Mouse (Mus musculus) brown adipose tissue, adult 24 weeks (tissue): ENCODE results near the gene Pkd2. TPM values are rescaled to one million over a fixed set of nuclear protein-coding genes. Genes with fewer than 3 reads are reported as not detected.

Source experiments
- H3K27ac ChIP-seq: fragments of 200-500 bp; replicated peaks from 2 replicates; pipeline ENCODE4 v1.5.1; 2012; ENCODE audit warnings: low read depth, mild to moderate bottlenecking, low read length
- H3K4me1 ChIP-seq: fragments of 200-500 bp; 2 replicates; pipeline ENCODE4 v1.6.1; 2012; ENCODE audit warnings: low read length, mixed read lengths; ENCODE audit not compliant: control insufficient read depth, insufficient read depth, insufficient read length
- H3K4me3 ChIP-seq: fragments of 200-500 bp; 2 replicates; pipeline ENCODE4 v1.5.1; 2012; ENCODE audit warnings: low read depth, mild to moderate bottlenecking, low read length, moderate library complexity; ENCODE audit not compliant: insufficient read depth
- polyA plus RNA-seq: library from polyadenylated mRNA; stranded (reverse); fragments of >200 nt; gene quantifications from 2 replicates; pipeline ENCODE4 v1.2.4, GENCODE M21; 2012; ENCODE audit not compliant: missing spikeins, insufficient read depth, insufficient read length

The Pkd2 gene
- polyA plus RNA-seq, 1 experiment, result 11.5 TPM

DNA sequence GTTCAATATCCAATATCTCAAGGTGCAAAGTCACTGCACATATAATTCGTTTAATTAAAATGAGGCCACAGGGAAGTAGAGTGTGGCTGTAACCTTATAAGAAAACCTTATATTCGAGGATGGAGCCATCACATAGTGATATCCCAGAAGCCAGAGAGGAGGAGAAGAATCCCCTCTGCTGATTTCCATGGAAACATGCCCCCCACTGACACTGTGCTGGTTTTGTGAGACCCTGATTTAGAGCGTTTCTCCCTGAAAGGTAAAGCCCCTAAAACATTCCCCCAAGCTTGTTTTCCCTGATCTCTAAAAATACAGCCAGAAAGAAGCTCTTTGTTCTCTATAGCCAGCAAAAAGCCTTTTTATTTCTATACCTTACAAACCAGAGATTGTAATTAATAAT lies 9.8 kb upstream of the Pkd2 start:
- no peak overlapping the region for H3K27ac ChIP-seq

DNA sequence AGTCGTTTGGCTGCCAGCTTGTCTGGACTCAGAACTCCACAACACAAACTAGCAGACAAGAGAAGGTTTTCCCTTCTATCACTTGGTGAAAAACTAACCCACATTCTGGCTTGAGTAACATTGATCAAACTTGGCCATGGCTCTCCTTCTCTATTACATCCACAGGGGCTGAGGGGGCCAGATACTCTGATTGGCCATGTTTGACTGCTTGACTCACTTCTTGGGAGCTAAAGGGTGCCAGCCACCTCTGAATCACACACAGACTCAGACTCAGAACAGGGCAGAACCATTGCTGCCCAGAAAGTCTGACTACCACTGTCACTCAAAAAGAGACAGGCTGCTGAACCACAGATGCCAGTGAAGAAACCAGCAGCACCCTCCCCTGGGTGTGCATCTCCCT lies 6.2 kb upstream of the Pkd2 start:
- Histone ChIP-seq H3K4me3 (no peak overlapping the region), H3K27ac (no peak overlapping the region), H3K4me1 (no peaks in the 10 kb centered on the region)

More for the DNA sequence above, 9.8 kb upstream of the Pkd2 start:
- no peak overlapping the region for H3K4me3 ChIP-seq
- H3K4me1 ChIP-seq, result no peaks in the 10 kb centered on the region

DNA sequence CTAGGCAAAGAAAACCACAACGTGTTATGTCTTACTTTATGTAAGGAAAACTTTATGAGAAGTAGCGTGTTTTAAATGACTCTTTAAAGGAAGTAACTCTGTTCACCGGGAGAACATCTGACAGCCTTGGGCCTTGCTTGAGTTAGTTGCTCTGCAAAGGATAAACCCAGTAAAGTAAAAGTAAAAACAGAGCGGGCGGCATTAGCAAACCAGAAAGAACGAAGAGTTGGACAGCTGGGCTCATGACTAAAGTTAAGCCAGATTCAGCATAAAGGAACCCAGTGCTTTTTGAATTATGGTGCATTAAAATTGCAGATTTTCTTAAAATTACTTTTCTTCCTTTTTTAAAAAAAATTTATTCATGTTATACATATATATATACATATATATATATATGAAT lies 4.7 kb upstream of the Pkd2 start:
- H3K4me3 ChIP-seq, result no peak overlapping the region
- peaks cover 4% of the 10 kb centered on the region; the same call in 1 of the 2 replicates for H3K4me1 ChIP-seq
- no peak overlapping the region for H3K27ac ChIP-seq

DNA sequence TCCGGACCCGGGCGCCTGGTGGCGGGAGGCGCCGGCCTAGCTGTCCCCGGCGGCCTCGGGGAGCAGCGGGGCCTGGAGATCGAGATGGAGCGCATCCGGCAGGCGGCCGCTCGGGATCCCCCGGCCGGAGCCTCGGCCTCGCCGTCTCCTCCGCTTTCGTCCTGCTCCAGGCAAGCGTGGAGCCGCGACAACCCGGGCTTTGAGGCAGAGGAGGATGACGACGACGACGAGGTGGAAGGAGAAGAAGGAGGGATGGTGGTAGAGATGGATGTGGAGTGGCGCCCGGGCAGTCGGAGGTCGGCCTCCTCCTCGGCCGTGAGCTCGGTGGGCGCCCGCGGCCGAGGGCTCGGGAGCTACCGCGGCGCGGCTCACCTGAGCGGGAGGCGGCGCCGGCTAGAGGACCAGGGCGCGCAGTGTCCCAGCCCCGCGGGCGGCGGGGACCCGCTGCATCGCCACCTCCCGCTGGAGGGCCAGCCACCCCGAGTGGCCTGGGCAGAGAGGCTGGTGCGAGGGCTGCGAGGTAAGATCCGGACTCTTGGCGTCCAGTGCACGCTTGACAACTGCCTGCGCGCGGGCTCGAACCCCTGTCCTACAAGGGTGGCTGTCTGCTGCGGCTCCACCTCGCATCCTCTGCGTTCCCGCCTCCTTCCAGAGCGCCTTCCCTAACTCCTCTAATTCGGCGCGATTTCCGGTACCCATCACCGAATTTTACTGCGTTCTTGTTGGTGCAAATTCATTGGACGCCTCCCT lies 631 bp downstream of the Pkd2 start:
- H3K4me3 ChIP-seq, result peak overlapping the region; percentile 97
- H3K4me1 ChIP-seq, result peaks cover 7% of the 10 kb centered on the region; the same call in 1 of the 2 replicates
- H3K27ac ChIP-seq, result peak overlapping the region; percentile 81

DNA sequence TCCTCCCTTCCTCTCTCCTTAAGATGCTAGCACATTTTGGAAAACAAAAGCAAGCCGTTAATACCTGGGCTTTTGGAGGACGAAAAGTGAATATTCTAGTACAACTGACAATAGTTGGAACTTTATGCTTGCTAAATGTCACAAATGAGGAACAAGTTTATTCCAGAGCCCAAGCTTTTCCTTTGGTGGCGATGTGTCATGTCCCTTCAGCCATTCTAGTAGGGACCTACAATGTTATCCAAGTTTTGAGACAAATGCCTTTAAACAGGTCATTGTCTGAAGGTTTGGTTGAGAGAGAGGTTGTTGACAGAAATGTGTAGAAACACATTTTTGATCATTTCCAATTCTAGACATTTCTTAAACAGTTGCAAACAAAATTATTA lies 1.2 kb downstream of the Pkd2 start:
- peaks cover 7% of the 10 kb centered on the region; the same call in 1 of the 2 replicates for H3K4me1 ChIP-seq
- peak overlapping the region; percentile 81 for H3K27ac ChIP-seq
- peak overlapping the region; percentile 97 for H3K4me3 ChIP-seq

DNA sequence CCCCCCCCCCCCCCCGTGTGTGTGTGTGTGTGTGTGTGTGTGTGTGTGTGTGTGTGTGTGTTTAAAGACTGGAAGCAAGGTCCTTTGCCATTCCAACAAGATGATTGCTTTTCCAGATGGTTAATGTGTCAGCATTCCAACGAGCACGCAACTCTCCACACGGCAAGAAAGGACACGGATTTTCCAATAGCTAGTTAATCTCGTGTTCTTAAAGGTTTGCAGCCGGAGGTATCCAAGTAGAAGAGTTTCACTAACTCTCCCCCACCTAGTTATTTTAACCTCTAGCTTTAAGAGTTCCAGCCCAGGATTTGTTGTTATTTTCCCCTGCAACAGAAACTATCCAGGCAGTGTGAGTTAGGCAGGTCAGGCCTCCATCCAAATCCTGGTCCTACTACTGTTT lies 1.6 kb downstream of the Pkd2 start:
- peaks cover 7% of the 10 kb centered on the region; the same call in 1 of the 2 replicates for H3K4me1 ChIP-seq
- H3K27ac ChIP-seq, result no peak overlapping the region
- peak overlapping the region; percentile 28 for H3K4me3 ChIP-seq

DNA sequence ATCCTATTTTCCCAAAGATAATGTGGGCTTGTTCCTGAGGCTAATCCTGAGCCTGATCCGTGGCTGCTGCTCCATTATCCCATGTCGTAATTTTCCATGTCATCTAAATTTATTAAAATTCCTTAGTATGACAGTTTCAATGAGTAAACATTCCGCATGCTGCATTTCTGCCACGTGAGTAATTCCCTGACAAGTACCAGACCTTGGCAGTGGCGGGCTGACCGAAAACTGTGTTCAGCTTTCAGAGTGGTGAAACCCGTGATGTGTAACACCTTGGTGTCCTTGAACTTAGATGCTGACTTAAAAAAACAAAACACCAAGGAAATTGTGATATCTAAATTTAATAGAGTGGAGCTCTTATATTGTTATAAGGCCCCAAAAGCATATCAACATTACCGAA lies 6.0 kb downstream of the Pkd2 start:
- Histone ChIP-seq H3K4me3 (no peak overlapping the region), H3K4me1 (peaks cover 2% of the 10 kb centered on the region; the same call in 1 of the 2 replicates), H3K27ac (0 out of 2 replicates have a peak overlapping the region, but pooled peaks have one; percentile 15)

DNA sequence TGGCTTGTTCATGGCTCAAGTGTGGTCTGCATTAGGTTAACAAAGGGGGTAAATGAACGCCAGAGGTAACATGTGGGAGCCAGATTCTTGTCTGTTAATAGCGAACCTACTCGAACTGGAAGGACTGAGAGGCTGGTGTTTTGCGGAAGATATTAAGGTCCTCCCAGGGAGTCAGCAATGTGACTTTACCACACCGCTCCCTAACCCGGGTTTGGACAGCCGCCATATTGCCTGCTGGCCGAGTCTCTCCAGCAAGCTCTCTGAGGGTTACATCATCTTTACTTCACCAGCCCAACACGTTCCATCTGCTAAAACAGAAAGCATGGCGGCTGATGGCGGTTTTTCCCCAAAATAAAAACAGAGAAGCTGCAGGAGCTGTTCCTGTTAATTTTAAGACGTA lies 6.5 kb downstream of the Pkd2 start:
- H3K4me3 ChIP-seq, result no peak overlapping the region
- 0 out of 2 replicates have a peak overlapping the region, but pooled peaks have one; percentile 15 for H3K27ac ChIP-seq
- H3K4me1 ChIP-seq, result peaks cover 2% of the 10 kb centered on the region; the same call in 1 of the 2 replicates

DNA sequence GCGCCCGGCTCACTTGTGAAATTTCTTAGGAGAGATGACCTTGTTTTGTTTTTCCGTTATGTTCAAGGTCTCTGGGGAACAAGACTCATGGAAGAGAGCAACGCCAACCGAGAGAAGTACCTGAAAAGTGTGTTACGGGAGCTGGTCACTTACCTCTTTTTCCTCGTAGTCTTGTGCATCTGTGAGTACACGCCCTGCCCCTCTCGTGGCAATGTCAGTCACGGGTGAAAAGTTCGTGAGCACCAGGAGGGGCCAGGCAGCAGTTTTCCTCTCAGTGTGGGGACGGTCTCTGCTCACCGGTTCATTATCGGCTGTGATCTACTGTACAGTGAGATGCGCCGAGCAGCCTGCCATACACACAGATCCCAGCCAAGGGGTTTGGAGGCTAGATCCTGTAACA lies 7.6 kb downstream of the Pkd2 start:
- Histone ChIP-seq H3K4me1 (peaks cover 2% of the 10 kb centered on the region; the same call in 1 of the 2 replicates), H3K27ac (no peak overlapping the region), H3K4me3 (no peak overlapping the region)

DNA sequence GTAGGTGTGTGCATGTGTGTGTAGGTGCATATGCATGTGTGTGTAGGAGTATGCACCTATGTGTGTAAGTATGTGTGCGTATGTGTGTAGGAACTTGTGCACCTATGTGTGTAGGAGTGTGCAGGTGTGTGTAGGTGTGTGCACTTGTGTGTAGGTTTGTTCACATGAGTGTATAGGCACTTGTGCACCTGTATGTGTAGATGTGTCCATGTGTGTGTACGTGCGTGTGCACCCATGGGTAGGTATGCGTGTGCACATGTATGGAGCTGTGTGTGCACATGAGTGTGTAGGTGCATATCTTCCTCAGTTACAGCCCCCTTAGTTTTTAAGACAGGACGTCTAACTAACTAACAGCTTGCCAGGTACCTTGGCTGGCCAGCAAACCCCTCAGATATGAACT lies 9.3 kb downstream of the Pkd2 start:
- no peak overlapping the region for H3K27ac ChIP-seq
- peaks cover 2% of the 10 kb centered on the region; the same call in 1 of the 2 replicates for H3K4me1 ChIP-seq
- no peak overlapping the region for H3K4me3 ChIP-seq

DNA sequence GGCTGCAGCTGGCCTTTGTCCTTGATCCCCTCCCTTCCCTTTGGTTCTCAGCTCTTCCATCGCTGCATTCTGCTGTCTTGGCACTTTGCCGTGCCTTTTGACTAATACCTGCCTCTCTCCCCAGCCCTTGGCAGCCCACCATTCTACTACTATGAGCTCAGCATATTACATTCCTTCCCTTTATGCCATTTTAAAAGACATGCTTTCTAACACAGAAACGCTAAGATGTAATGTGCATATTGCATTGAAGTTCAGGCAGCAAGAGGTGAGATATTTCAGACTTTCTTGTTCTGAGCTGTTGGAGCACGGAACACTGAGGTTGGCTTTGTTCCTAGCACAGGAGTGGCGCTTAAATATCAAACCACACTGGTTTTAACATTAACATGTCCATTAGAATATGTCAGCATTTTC lies 11.7 kb downstream of the Pkd2 start:
- H3K27ac ChIP-seq, result no peak overlapping the region
- no peak overlapping the region for H3K4me3 ChIP-seq
- no peaks in the 10 kb centered on the region for H3K4me1 ChIP-seq

DNA sequence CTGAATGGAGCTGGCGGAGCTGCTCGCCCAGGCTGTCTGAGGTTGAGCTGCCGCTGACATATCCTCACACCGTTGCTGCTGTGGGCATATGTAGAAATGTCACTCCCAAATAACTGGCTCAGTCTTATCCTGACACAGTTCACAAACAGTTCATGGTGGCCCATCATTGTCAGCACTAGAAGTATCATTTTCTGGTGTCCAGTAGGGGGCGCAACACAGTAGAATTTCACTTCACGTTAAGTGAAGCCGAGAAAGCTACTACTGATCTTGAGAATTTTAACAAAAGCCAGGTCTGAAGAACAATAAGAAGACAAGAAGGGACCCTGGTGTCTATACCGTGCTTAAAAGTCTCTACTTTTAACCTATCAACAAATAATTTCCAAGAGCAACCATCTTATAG lies 13.1 kb downstream of the Pkd2 start:
- H3K4me1 ChIP-seq, result no peaks in the 10 kb centered on the region
- no peak overlapping the region for H3K27ac ChIP-seq
- no peak overlapping the region for H3K4me3 ChIP-seq

DNA sequence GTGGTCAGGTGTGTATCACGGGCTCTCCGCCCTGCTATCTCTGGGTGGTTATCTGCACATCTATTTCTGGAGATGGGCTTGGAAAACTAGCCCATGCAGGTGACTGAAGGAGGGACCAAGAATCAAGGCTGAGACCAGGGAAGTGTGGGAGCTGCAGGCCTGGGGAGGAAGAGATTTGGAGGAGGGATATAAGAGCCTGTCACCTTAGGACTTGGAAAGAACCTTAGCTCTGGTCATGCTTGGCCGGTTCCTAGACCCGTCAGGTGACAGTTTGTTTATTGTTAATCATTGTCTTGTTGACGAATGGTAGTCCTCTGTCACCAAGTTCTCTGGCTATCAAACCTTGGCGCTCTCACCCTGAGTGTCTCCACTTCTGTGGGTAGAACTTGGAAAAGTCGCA lies 21.1 kb downstream of the Pkd2 start:
- no peak overlapping the region for H3K4me3 ChIP-seq
- no peaks in the 10 kb centered on the region for H3K4me1 ChIP-seq
- H3K27ac ChIP-seq, result no peak overlapping the region

DNA sequence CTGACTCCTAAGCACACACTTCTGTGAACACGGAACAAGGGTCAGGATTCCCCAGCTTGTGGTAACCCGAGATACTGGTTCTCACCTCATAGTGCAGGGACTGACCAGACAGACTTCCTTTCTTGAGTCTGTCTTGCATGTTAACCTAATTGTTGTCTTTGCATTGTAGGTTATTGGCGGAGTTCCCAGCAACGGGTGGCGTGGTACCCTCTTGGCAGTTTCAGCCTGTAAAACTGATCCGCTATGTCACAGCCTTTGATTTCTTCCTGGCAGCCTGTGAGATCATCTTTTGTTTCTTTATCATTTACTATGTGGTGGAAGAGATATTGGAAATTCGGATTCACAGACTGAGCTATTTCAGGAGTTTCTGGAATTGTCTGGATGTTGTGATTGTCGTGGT lies 23.6 kb downstream of the Pkd2 start:
- no peak overlapping the region for H3K27ac ChIP-seq

DNA sequence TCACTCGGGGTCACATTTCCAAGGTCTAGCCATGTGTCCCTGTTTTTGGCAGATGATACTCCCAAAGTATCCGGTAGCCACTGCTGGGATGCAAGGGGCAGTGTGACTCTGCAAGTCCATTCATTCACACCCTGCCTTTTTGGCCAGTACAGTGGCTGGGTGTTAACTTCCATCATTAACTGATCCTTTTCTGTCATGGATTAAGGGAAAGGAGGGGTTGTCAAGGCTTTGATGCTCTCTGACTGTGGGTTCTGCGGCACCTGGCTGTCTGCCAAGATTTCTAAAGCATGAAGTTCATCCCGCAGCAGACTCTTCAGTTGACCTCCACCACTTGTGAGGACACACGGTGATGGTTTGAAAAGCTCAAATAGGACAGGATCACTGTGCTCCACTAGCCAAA lies 32.3 kb downstream of the Pkd2 start:
- Histone ChIP-seq H3K4me1 (no peaks in the 10 kb centered on the region), H3K4me3 (no peak overlapping the region), H3K27ac (no peak overlapping the region)

More for the DNA sequence above, 23.6 kb downstream of the Pkd2 start:
- no peaks in the 10 kb centered on the region for H3K4me1 ChIP-seq
- H3K4me3 ChIP-seq, result no peak overlapping the region

DNA sequence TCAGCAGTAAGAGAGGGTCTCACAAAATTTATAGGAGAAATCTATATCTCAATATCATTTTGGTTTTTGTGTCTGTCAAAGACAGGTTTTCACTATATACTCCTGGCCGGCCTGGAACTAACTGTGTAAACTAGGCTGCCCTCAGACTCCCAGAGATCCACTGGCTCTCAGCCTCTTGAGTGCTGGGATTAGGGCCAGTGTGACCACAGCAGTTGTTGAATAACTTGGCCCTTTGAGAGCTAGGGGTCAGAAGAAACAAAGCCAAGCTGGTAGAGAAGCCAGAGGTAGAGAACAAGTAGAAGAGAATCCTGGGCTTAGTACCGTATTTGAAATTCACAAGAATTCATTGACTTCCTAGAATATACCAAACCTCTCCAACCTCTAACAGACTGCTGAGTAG lies 45.6 kb downstream of the Pkd2 start:
- no peak overlapping the region for H3K4me3 ChIP-seq
- no peaks in the 10 kb centered on the region; the same call in 1 of the 2 replicates for H3K4me1 ChIP-seq
- no peak overlapping the region for H3K27ac ChIP-seq
